Mouse (Mus musculus) kidney, postnatal 0 days (tissue): ENCODE data around the gene Wdr66. TPM values are rescaled to one million over a fixed set of nuclear protein-coding genes. Genes with fewer than 3 reads are reported as not detected.

Experiments used
- ATAC-seq: fragments of 200-750 bp; cut with Nextera tagmentation; replicated peaks from 2 replicates; pipeline ENCODE4 v1.8.0; 2017; ENCODE audit warnings: low read depth, moderate number of reproducible peaks, moderate TSS enrichment, moderate library complexity; ENCODE audit not compliant: low FRiP score
- DNase-seq: peaks from one replicate; pipeline ENCODE4 v3.0.0-alpha.2; 2016; ENCODE audit warnings: low spot score
- H3K27ac ChIP-seq: fragments of 300-500 bp; sonication (generic); 2 replicates; pipeline ENCODE4 v1.5.1; 2014; ENCODE audit warnings: mild to moderate bottlenecking
- H3K27me3 ChIP-seq: fragments of 300-500 bp; sonication (generic); 2 replicates; pipeline ENCODE4 v1.6.1; 2014; ENCODE audit warnings: low read length, mixed read lengths; ENCODE audit not compliant: insufficient read depth
- H3K36me3 ChIP-seq: fragments of 300-500 bp; sonication (generic); 2 replicates; pipeline ENCODE4 v1.6.1; 2014; ENCODE audit warnings: low read length, mixed read lengths; ENCODE audit not compliant: insufficient read depth
- H3K4me1 ChIP-seq: fragments of 300-500 bp; sonication (generic); replicated peaks from 2 replicates; pipeline ENCODE4 v1.6.1; 2014; ENCODE audit warnings: antibody characterized with exemption, low read length, mixed read lengths; ENCODE audit not compliant: insufficient read depth
- H3K4me2 ChIP-seq: fragments of 300-500 bp; sonication (generic); 2 replicates; pipeline ENCODE4 v1.6.1; 2014; ENCODE audit warnings: mild to moderate bottlenecking, low read length, moderate library complexity, mixed read lengths
- H3K4me3 ChIP-seq: fragments of 300-500 bp; sonication (generic); replicated peaks from 2 replicates; pipeline ENCODE4 v1.5.1; 2014; ENCODE audit warnings: low read depth, low read length
- H3K9ac ChIP-seq: fragments of 300-500 bp; sonication (generic); 2 replicates; pipeline ENCODE4 v1.6.1; 2014; ENCODE audit warnings: low read depth, low read length
- H3K9me3 ChIP-seq: fragments of 300-500 bp; sonication (generic); replicated peaks from 2 replicates; pipeline ENCODE4 v1.6.1; 2016; ENCODE audit warnings: low read length, inconsistent platforms, mixed read lengths
- CTCF ChIP-seq: IDR thresholded peaks from 2 replicates; pipeline ENCODE4 v1.5.1; 2016; ENCODE audit warnings: antibody characterized with exemption, low read depth, mild to moderate bottlenecking, moderate library complexity
- WGBS: fragments of 180-500 bp; shearing (Covaris S2); extraction: QIAGEN DNeasy Blood & Tissue Kit; methylation state at CpG from one replicate; pipeline ENCODE4 v1.1.7; 2014; 5-methylcytosine and 5-hydroxymethylcytosine counted together
- polyA plus RNA-seq: library from polyadenylated mRNA; unstranded; fragments of >200 nt; fragmentation: Nextera tagmentation; extraction: Ambion mirVana; gene quantifications from 2 replicates; pipeline ENCODE4 v1.2.1, GENCODE M21; 2015

Gene Wdr66
- polyA plus RNA-seq, 1 experiment from 2014 or later: 1.6 TPM

- ATAC-seq (peak; percentile 88), DNase-seq (peak; percentile 97)
- WGBS: 2% methylated on average over 42 of the region's 42 CpGs
- H3K4me2 ChIP-seq: peak overlapping the region; percentile 77
- 0 out of 2 replicates have a peak, but pooled peaks cover 2% of the 10 kb centered on the region for H3K36me3 ChIP-seq
- H3K27ac ChIP-seq: no peak overlapping the region
- H3K4me3 ChIP-seq: peak overlapping the region; percentile 74
- H3K4me1 ChIP-seq: peaks cover 4% of the 10 kb centered on the region
- peak overlapping the region; percentile 72 for H3K9ac ChIP-seq
- TF ChIP-seq CTCF: no peak
- H3K27me3 ChIP-seq: no peaks in the 10 kb centered on the region
- H3K9me3 ChIP-seq: no peaks in the 10 kb centered on the region
Observed at GRCm38 (mm10) chr5:123227762-123228523, 24.0 kb upstream of the Wdr66 start.

GRCm38 (mm10) chr5:123228524-123228922 lies 23.4 kb upstream of the Wdr66 start:
- ATAC-seq (no peak), DNase-seq (no peak)
- peak overlapping the region; percentile 77 for H3K4me2 ChIP-seq
- H3K4me1 ChIP-seq: peaks cover 4% of the 10 kb centered on the region
- peak overlapping the region; percentile 72 for H3K9ac ChIP-seq
- no peak overlapping the region for H3K27ac ChIP-seq
- TF ChIP-seq CTCF: no peak
- no peaks in the 10 kb centered on the region for H3K27me3 ChIP-seq
- H3K4me3 ChIP-seq: peak overlapping the region; percentile 74
- H3K9me3 ChIP-seq: no peaks in the 10 kb centered on the region
- WGBS: 5% methylated on average over 15 of the region's 15 CpGs
- 0 out of 2 replicates have a peak, but pooled peaks cover 2% of the 10 kb centered on the region for H3K36me3 ChIP-seq

- DNase-seq: no peak
- Histone ChIP-seq H3K4me2 (peak overlapping the region; percentile 77; the same call in 1 of the 2 replicates), H3K36me3 (0 out of 2 replicates have a peak, but pooled peaks cover 2% of the 10 kb centered on the region), H3K9me3 (no peaks in the 10 kb centered on the region), H3K4me1 (peaks cover 4% of the 10 kb centered on the region), H3K27ac (no peak overlapping the region), H3K4me3 (no peak overlapping the region), H3K9ac (peak overlapping the region; percentile 72; the same call in 1 of the 2 replicates), H3K27me3 (no peaks in the 10 kb centered on the region)
- TF ChIP-seq CTCF: no peak
- ATAC-seq: no peak
- 76% methylated on average over 6 of the region's 6 CpGs for WGBS
Observed at GRCm38 (mm10) chr5:123229296-123229695, 22.6 kb upstream of the Wdr66 start.

DNA sequence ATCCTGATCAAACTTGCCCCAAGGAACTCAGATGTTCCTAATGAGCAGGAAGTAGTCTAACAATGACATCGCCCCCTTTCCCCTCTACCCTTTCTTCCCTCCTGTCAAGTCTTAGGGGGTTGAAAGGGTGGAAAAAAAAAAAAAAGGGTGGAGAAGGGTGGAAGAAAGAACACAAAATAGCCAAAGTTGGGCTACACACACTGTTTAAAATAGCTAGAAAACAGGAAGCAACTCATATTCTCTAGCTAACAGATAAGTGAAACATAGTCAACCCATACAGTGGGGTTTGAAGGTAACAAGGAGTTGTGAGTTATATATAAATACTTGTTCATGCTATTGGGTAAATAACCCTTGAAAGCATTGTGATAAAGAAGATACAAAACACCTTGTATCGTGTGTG lies 19.7 kb upstream of the Wdr66 start:
- no peak for TF ChIP-seq CTCF
- WGBS: 95% methylated on average over 2 of the region's 2 CpGs
- ATAC-seq: no peak
- H3K9me3 ChIP-seq: no peaks in the 10 kb centered on the region
- no peak overlapping the region for H3K27ac ChIP-seq
- H3K4me3 ChIP-seq: no peak overlapping the region
- H3K27me3 ChIP-seq: no peaks in the 10 kb centered on the region
- no peak overlapping the region for H3K4me2 ChIP-seq
- H3K36me3 ChIP-seq: 0 out of 2 replicates have a peak, but pooled peaks cover 5% of the 10 kb centered on the region
- DNase-seq: no peak
- no peak overlapping the region for H3K9ac ChIP-seq
- peaks cover 4% of the 10 kb centered on the region for H3K4me1 ChIP-seq

DNA sequence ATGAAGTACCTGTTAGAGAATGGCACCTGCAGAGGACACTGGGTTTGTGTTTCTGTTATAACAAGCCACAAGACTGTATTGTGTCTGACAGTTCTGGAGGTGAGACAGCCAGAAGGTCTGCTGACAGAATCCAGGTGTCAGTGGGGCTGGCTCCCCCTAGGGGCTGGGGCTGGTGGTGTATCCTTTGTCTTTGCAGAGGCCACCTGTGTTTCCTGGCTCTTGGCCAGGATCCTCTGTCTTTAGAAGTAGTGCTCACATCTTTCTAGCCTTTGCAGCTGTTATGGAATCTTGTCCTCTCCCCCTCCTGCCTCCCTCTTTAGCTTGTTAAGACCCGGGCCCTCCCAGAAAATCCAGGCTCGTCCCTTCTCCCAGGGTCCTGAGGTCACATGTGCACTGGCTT lies 16.2 kb upstream of the Wdr66 start:
- Histone ChIP-seq H3K4me1 (no peaks in the 10 kb centered on the region), H3K27me3 (no peaks in the 10 kb centered on the region), H3K4me2 (no peak overlapping the region), H3K9ac (no peak overlapping the region), H3K9me3 (no peaks in the 10 kb centered on the region), H3K36me3 (peaks cover 20% of the 10 kb centered on the region), H3K4me3 (no peak overlapping the region), H3K27ac (no peak overlapping the region)
- 33% methylated on average over 2 of the region's 2 CpGs for WGBS
- DNase-seq: peak; percentile 59
- ATAC-seq: 0 out of 2 replicates have a peak, but pooled peaks have one; percentile 40
- TF ChIP-seq CTCF: peak; percentile 74

- Histone ChIP-seq H3K27ac (no peak overlapping the region), H3K4me2 (no peak overlapping the region), H3K4me1 (no peaks in the 10 kb centered on the region), H3K27me3 (no peaks in the 10 kb centered on the region), H3K9ac (no peak overlapping the region), H3K4me3 (no peak overlapping the region), H3K36me3 (peaks cover 22% of the 10 kb centered on the region), H3K9me3 (no peaks in the 10 kb centered on the region)
- WGBS: 83% methylated on average over 9 of the region's 9 CpGs
- DNase-seq: no peak
- ATAC-seq: no peak
- TF ChIP-seq CTCF: no peak
Observed at GRCm38 (mm10) chr5:123236426-123236825, 15.5 kb upstream of the Wdr66 start.
